Mouse (Mus musculus): ENCODE data around the gene Kcne3.

Gene Kcne3

GRCm38 (mm10) chr7:100176269-100176668, at the start of gene Kcne3:
Gene Kcne3 (plus strand): TSS chr7:100176502.
- DNase-seq (ENCODE audit: low spot score in 2 of 2): no peak

GRCm38 (mm10) chr7:100126514-100126913, 49.8 kb upstream of the Kcne3 start:
- DNase-seq (ENCODE audit: low spot score in 2 of 2): no peak

GRCm38 (mm10) chr7:100128262-100129041, 47.9 kb upstream of the Kcne3 start:
- DNase-seq (ENCODE audit: low spot score in 2 of 2): no peak

GRCm38 (mm10) chr7:100130592-100130991, 45.7 kb upstream of the Kcne3 start:
- DNase-seq (ENCODE audit: low spot score in 2 of 2): no peak

- DNase-seq (ENCODE audit: low spot score in 2 of 2): no peak
These were observed 43.9 kb upstream of the Kcne3 start for GRCm38 (mm10) chr7:100132379-100132778.

GRCm38 (mm10) chr7:100137038-100137437, 39.3 kb upstream of the Kcne3 start:
- no peak for DNase-seq (ENCODE audit: low spot score in 2 of 2)

- DNase-seq (ENCODE audit: low spot score in 2 of 2): no peak
These were observed 38.2 kb upstream of the Kcne3 start for GRCm38 (mm10) chr7:100138075-100138474.

GRCm38 (mm10) chr7:100140591-100140990, 35.7 kb upstream of the Kcne3 start:
- DNase-seq (ENCODE audit: low spot score in 2 of 2): no peak

- no peak for DNase-seq (ENCODE audit: low spot score in 2 of 2)
These were observed 27.7 kb upstream of the Kcne3 start for GRCm38 (mm10) chr7:100148586-100148985.

GRCm38 (mm10) chr7:100150086-100150485, 26.2 kb upstream of the Kcne3 start:
- no peak for DNase-seq (ENCODE audit: low spot score in 2 of 2)

- no peak for DNase-seq (ENCODE audit: low spot score in 2 of 2)
These were observed 25.7 kb upstream of the Kcne3 start for GRCm38 (mm10) chr7:100150626-100151025.

GRCm38 (mm10) chr7:100157669-100158068, 18.6 kb upstream of the Kcne3 start:
- DNase-seq (ENCODE audit: low spot score in 2 of 2): no peak

GRCm38 (mm10) chr7:100159105-100159841, 17.0 kb upstream of the Kcne3 start, which contains the start of gene Lipt2:
Gene Lipt2 (plus strand): TSS chr7:100159277.
- peak; percentile 83 to 91 for DNase-seq (ENCODE audit: low spot score in 2 of 2)

- DNase-seq (ENCODE audit: low spot score in 2 of 2): no peak
These were observed 16.3 kb upstream of the Kcne3 start for GRCm38 (mm10) chr7:100160006-100160405.

- DNase-seq (ENCODE audit: low spot score in 2 of 2): no peak
These were observed 12.8 kb upstream of the Kcne3 start for GRCm38 (mm10) chr7:100163506-100163905.

GRCm38 (mm10) chr7:100168654-100169053, 7.6 kb upstream of the Kcne3 start:
- DNase-seq (ENCODE audit: low spot score in 2 of 2): no peak

- DNase-seq (ENCODE audit: low spot score in 2 of 2): no peak
These were observed 5.5 kb upstream of the Kcne3 start for GRCm38 (mm10) chr7:100170756-100171155.

GRCm38 (mm10) chr7:100178016-100178890, 2.0 kb downstream of the Kcne3 start:
- peak in 1 of 2 experiments; percentile 62 for DNase-seq (ENCODE audit: low spot score in 2 of 2)

GRCm38 (mm10) chr7:100178891-100179233, 2.6 kb downstream of the Kcne3 start:
- no peak for DNase-seq (ENCODE audit: low spot score in 2 of 2)

GRCm38 (mm10) chr7:100179394-100179793, 3.1 kb downstream of the Kcne3 start:
- DNase-seq (ENCODE audit: low spot score in 2 of 2): no peak

- no peak for DNase-seq (ENCODE audit: low spot score in 2 of 2)
These were observed 3.6 kb downstream of the Kcne3 start for GRCm38 (mm10) chr7:100179836-100180407.

- no peak for DNase-seq (ENCODE audit: low spot score in 2 of 2)
These were observed 4.9 kb downstream of the Kcne3 start for GRCm38 (mm10) chr7:100181176-100181575.
